Comparison of ENCODE assay signal across 21 mouse cellular contexts in genomic region chr10:5163286-5163685, GRCm38 (mm10).
DNase-seq lines count a peak whose midpoint lies in the region; ATAC-seq and TF ChIP-seq lines count a peak whose summit lies in the region.
"Had no signal": no experiment of that assay in that cellular context is flagged by ENCODE, and none has a peak within 500 bp of the region (broad histone marks: within the 10 kb centered on the region; RNA-seq: fewer than 3 reads in every experiment).

No protein-coding gene starts in this region.

- WGBS in intestine, embryonic 14.5 days: 81% methylated on average over 3 of the region's 3 CpGs
- WGBS in intestine, embryonic 16.5 days: 84% methylated on average over 3 of the region's 3 CpGs
- 71% methylated on average over 3 of the region's 3 CpGs for WGBS in small intestine, adult 2 months

- TF ChIP-seq CTCF in small intestine, adult 2 months (IDR thresholded peaks at IDR 0.05; ENCODE audit: extremely low read depth, insufficient read length, insufficient replicate concordance, low read depth, low read length): no peak

- no peak for TF ChIP-seq POLR2A in small intestine, adult 2 months (IDR thresholded peaks at IDR 0.05; ENCODE audit: low read depth, low read length)

- no peak overlapping the region for H3K9ac ChIP-seq in intestine, embryonic 14.5 days (ENCODE audit: low read length)
- H3K9ac ChIP-seq in intestine, embryonic 16.5 days (ENCODE audit: low read depth, low read length): no peak overlapping the region
- H3K9ac ChIP-seq: embryonic facial prominence, embryonic 12.5 days; forebrain, embryonic 13.5 days; forebrain, embryonic 15.5 days; forebrain, postnatal 0 days had no signal

- peaks cover 20% of the 10 kb centered on the region; the same call in 1 of the 2 replicates for H3K36me3 ChIP-seq in intestine, embryonic 14.5 days (ENCODE audit: control insufficient read depth, insufficient read depth, low read length)
- no peaks in the 10 kb centered on the region for H3K36me3 ChIP-seq in intestine, embryonic 16.5 days (ENCODE audit: control insufficient read depth, insufficient read depth, low read length)
- peaks cover 86% of the 10 kb centered on the region for H3K36me3 ChIP-seq in megakaryocyte, embryonic 14.5 days (replicated peaks; ENCODE audit: low read length)
- H3K36me3 ChIP-seq in small intestine, adult 2 months (ENCODE audit: control insufficient read depth, insufficient read depth, low read length): no peaks in the 10 kb centered on the region
- H3K36me3 ChIP-seq: embryonic facial prominence, embryonic 10.5 days; embryonic facial prominence, embryonic 12.5 days; forebrain, embryonic 15.5 days had no signal

- no peaks in the 10 kb centered on the region for H3K4me1 ChIP-seq in intestine, embryonic 14.5 days (replicated peaks; ENCODE audit: control insufficient read depth, insufficient read depth, low read length)
- H3K4me1 ChIP-seq in intestine, embryonic 16.5 days (ENCODE audit: control insufficient read depth, insufficient read depth, low read length): 0 out of 2 replicates have a peak, but pooled peaks cover 3% of the 10 kb centered on the region
- H3K4me1 ChIP-seq in megakaryocyte, embryonic 14.5 days: peaks cover 70% of the 10 kb centered on the region
- no peaks in the 10 kb centered on the region for H3K4me1 ChIP-seq in small intestine, adult 2 months (ENCODE audit: control insufficient read depth, insufficient read depth, insufficient read length, low read length)
- H3K4me1 ChIP-seq: embryonic facial prominence, embryonic 12.5 days; forebrain, embryonic 13.5 days; forebrain, embryonic 15.5 days had no signal

- H3K9me3 ChIP-seq in intestine, embryonic 14.5 days (ENCODE audit: control insufficient read depth, low read length): no peaks in the 10 kb centered on the region
- no peaks in the 10 kb centered on the region for H3K9me3 ChIP-seq in intestine, embryonic 16.5 days (ENCODE audit: control insufficient read depth, low read length)
- H3K9me3 ChIP-seq in megakaryocyte, embryonic 14.5 days: no peaks in the 10 kb centered on the region
- H3K9me3 ChIP-seq: embryonic facial prominence, embryonic 10.5 days; embryonic facial prominence, embryonic 12.5 days; forebrain, embryonic 13.5 days; forebrain, embryonic 15.5 days had no signal

- H3K4me2 ChIP-seq in intestine, embryonic 14.5 days (ENCODE audit: low read length): no peak overlapping the region
- H3K4me2 ChIP-seq in intestine, embryonic 16.5 days (ENCODE audit: low read depth, low read length): no peak overlapping the region
- H3K4me2 ChIP-seq: embryonic facial prominence, embryonic 12.5 days; forebrain, embryonic 13.5 days; forebrain, embryonic 15.5 days had no signal

- H3K27me3 ChIP-seq in intestine, embryonic 14.5 days (replicated peaks; ENCODE audit: control insufficient read depth, insufficient read depth, low read length): no peaks in the 10 kb centered on the region
- no peaks in the 10 kb centered on the region for H3K27me3 ChIP-seq in intestine, embryonic 16.5 days (replicated peaks; ENCODE audit: control insufficient read depth, insufficient read depth, low read length)
- no peaks in the 10 kb centered on the region for H3K27me3 ChIP-seq in megakaryocyte, embryonic 14.5 days (replicated peaks)
- no peaks in the 10 kb centered on the region for H3K27me3 ChIP-seq in small intestine, adult 2 months (ENCODE audit: control insufficient read depth, insufficient read depth, low read length)
- H3K27me3 ChIP-seq: embryonic facial prominence, embryonic 12.5 days; forebrain, embryonic 13.5 days; forebrain, embryonic 15.5 days had no signal

- ATAC-seq in intestine, embryonic 14.5 days (replicated peaks; ENCODE audit: low FRiP score, low TSS enrichment, low read depth): no peak
- no peak for ATAC-seq in intestine, embryonic 16.5 days
- ATAC-seq in megakaryocyte, adult 5-6 weeks (ENCODE audit: poor library complexity, severe bottlenecking): no peak
- ATAC-seq: forebrain, embryonic 13.5 days; forebrain, embryonic 15.5 days; forebrain, postnatal 0 days had no signal

- H3K27ac ChIP-seq in intestine, embryonic 14.5 days (ENCODE audit: low read depth): no peak overlapping the region
- H3K27ac ChIP-seq in intestine, embryonic 16.5 days (ENCODE audit: low read length): no peak overlapping the region
- 0 out of 2 replicates have a peak overlapping the region, but pooled peaks have one; percentile 11 for H3K27ac ChIP-seq in small intestine, adult 2 months (ENCODE audit: insufficient read depth, low read depth, low read length)
- H3K27ac ChIP-seq: embryonic facial prominence, embryonic 10.5 days; embryonic facial prominence, embryonic 12.5 days; forebrain, embryonic 13.5 days; forebrain, embryonic 15.5 days had no signal

- DNase-seq in intestine, embryonic 14.5 days (ENCODE audit: low spot score): peak; percentile 4
- DNase-seq in kidney, adult 8-10 months: peak; percentile 31 to 39
- no peak for DNase-seq in kidney, postnatal 10 days
- DNase-seq in adipocyte (ENCODE audit: low spot score): no peak
- DNase-seq: adrenal gland, adult 2 months; adrenal gland, postnatal 10 days; adrenal gland, postnatal 25 days; cerebellum, adult 11-12 months; cerebellum, adult 2 months; cerebellum, adult 9-10 months; cerebellum, postnatal 10 days; cerebellum, postnatal 25 days; forebrain, postnatal 0 days had no signal

- no peak overlapping the region for H3K4me3 ChIP-seq in intestine, embryonic 14.5 days (ENCODE audit: low read depth, low read length)
- no peak overlapping the region for H3K4me3 ChIP-seq in intestine, embryonic 16.5 days (ENCODE audit: low read length)
- H3K4me3 ChIP-seq in megakaryocyte, embryonic 14.5 days (replicated peaks): peak overlapping the region; percentile 43
- H3K4me3 ChIP-seq in small intestine, adult 2 months (ENCODE audit: low read depth, low read length): no peak overlapping the region
- H3K4me3 ChIP-seq: embryonic facial prominence, embryonic 10.5 days; embryonic facial prominence, embryonic 12.5 days; forebrain, embryonic 13.5 days; forebrain, embryonic 15.5 days had no signal

Comparison
In these comparisons a context has a peak if more than half of its experiments do, and no peak if none do; other contexts are left out.
1. DNase-seq: peak in intestine, embryonic 14.5 days (single experiment) and kidney, adult 8-10 months (2 of 2); none in kidney, postnatal 10 days (single experiment) and adipocyte (single experiment).